Mouse (Mus musculus): ENCODE data around the gene Cx3cl1. TPM values are rescaled to one million over a fixed set of nuclear protein-coding genes. Genes with fewer than 3 reads are reported as not detected.

Gene Cx3cl1
- polyA plus RNA-seq, 1 experiment, result not detected

GRCm38 (mm10) chr8:94781838-94782235 is 10.0 kb downstream of the Cx3cl1 start:
- TF ChIP-seq GATA1 (IDR thresholded peaks at IDR 0.05; ENCODE audit: low read length), result no peak

- TF ChIP-seq GATA1 (IDR thresholded peaks at IDR 0.05; ENCODE audit: low read length), result no peak
These were observed 12.1 kb downstream of the Cx3cl1 start for GRCm38 (mm10) chr8:94783890-94784289.

- no peak for TF ChIP-seq GATA1 (IDR thresholded peaks at IDR 0.05; ENCODE audit: low read length)
These were observed 13.6 kb downstream of the Cx3cl1 start for GRCm38 (mm10) chr8:94785247-94785985.

DNA sequence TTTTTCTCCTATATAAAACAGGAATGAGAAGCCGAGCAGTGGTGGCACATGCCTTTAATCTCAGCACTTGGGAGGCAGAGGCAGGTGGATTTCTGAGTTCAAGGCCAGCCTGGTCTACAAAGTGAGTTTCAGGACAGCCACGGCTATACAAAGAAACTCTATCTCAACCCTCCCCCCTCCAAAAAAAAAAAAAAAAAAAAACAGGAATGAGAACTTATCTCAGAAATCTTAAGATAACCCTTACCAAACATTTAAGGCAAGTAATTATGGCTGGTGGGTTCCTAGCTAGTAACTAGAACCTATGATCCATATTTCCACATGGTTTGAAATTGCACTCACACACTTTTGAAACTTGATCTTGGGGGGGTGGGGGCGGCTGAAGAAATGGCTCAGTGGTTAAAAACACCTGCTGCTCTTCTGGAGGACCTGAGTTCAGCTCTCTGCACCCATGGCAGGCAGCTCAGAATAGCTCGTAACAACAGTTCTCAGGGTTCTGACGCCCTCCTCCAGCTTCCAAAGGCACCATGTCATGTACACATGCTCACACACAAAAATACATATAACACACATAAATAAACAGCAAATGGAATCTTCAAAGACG is 14.3 kb downstream of the Cx3cl1 start:
- no peak for TF ChIP-seq GATA1 (IDR thresholded peaks at IDR 0.05; ENCODE audit: low read length)

GRCm38 (mm10) chr8:94787524-94788501 is 16.0 kb downstream of the Cx3cl1 start:
- no peak for TF ChIP-seq GATA1 (IDR thresholded peaks at IDR 0.05; ENCODE audit: low read length)

GRCm38 (mm10) chr8:94789256-94789955 is 17.6 kb downstream of the Cx3cl1 start:
- no peak for TF ChIP-seq GATA1 (IDR thresholded peaks at IDR 0.05; ENCODE audit: low read length)

DNA sequence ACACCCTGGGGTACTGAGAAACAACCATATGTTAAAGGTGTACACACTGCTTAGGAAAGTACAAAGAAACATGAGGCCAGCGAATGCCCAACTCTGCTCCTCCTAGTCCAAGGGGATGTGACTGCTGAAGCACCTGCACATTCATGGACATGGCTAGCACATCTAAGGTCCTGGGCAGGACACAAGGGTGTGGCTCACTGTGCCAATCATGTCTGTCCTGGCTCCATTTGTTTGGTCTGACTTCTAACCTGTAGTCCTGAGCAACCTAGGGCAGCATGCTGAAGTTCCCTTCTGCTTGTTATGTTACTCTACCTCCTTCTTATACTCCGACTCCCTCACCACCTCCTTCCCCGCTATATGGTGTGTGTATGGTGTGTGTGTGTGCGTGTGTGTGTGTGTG is 22.6 kb downstream of the Cx3cl1 start:
- TF ChIP-seq GATA1 (IDR thresholded peaks at IDR 0.05; ENCODE audit: low read length), result no peak

GRCm38 (mm10) chr8:94794782-94795181 is 23.0 kb downstream of the Cx3cl1 start:
- TF ChIP-seq GATA1 (IDR thresholded peaks at IDR 0.05; ENCODE audit: low read length), result no peak

- no peak for TF ChIP-seq GATA1 (IDR thresholded peaks at IDR 0.05; ENCODE audit: low read length)
These were observed 28.6 kb downstream of the Cx3cl1 start for GRCm38 (mm10) chr8:94800278-94800968.

- no peak for TF ChIP-seq GATA1 (IDR thresholded peaks at IDR 0.05; ENCODE audit: low read length)
These were observed 29.7 kb downstream of the Cx3cl1 start for GRCm38 (mm10) chr8:94801293-94802095.

DNA sequence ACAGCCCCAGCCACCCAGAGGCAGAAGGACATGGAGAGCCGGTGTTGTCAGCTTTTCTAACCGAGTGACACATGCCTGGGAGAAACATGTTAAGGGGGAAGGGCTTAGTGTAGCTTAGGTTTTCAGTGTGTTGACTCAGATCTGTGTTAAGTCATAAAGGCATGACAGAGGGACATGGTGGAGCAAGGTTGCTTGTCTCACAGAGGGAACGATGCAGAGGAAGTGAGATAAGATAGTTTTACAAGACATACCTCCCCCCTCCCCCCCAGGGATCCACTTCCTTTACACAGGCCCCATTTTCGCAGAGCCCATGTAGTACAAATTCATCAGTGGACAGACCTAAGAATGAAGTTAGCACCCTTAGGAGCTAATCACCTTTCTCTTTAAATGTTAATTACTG is 30.6 kb downstream of the Cx3cl1 start:
- TF ChIP-seq GATA1 (IDR thresholded peaks at IDR 0.05; ENCODE audit: low read length), result peak; percentile 17

DNA sequence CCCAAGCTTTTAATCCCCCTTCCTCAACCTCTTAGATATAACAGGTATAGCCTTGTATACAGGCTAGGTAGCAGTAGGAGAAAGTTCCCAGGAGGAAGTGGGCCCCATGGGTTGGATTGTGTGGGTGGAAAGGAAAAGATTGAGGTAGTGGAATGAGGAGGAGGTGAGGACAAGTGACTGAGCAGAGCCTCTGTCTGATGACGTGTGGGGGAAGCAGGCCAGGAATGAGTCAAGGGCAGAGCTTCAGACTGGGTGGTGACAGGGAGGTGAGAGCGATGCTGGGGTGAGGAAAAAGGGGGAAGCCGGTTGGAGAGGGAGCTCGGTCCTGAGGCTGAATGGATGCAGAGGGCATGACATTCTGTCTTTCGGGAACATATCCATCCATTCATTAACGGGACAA is 31.7 kb downstream of the Cx3cl1 start:
- TF ChIP-seq GATA1 (IDR thresholded peaks at IDR 0.05; ENCODE audit: low read length), result no peak

DNA sequence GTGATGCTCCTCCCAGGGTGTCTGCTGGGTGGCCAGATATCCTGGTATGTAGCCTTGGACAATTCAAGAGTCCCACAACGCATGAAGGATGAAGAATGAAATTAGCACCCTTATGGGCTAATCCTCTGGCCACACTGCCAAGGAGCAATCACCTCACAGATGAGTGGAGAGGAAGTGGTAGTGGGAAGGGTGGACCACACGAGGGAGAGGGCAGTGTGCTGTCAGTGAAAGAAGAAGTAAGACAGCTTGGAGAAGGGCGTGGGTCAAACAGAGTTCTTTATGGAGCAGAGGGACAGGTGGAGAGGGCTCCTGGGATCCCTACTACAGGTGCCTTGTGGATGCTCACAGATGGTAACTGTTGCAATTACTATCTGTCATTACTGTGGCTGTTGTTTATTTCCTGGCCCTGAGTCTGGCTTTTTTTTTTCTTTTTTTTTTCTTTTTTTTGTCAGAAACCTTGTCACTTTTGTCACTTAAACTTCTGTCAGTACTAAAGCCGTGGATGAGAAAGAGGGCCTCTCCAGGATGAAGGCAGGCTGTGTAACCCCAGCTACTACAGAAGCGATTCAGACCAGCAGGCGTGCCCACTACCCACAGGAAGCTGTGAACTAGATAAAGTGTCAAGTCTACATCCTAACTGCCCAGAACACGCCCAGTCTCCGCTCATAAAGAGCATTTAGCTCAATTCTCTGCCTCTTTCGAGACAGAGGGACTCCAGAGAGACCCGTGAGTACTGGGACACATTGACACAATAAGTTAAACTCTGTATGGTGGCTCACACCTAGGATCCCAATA is 32.9 kb downstream of the Cx3cl1 start:
- TF ChIP-seq GATA1 (IDR thresholded peaks at IDR 0.05; ENCODE audit: low read length), result no peak
